Mouse (Mus musculus): ENCODE data around the gene Hprt.

DNA sequence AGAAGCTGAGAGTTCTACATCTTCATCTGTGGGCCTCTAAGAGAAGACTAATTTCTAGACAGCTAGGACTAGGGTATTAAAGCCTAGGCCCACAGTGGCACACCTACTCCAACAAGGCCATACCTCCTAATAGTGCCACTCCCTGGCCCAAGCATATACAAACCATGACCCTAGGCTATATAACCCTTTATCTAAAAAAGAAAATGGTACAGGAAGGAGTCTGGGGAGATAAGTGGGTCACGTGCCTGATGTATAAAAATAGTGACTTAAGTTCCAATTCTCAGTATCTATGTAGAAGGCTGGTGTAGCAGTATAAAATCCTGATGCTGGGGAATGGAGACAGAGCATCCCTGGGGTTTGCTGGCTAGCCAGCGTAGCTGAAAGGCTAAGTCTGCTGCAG, 22.8 kb upstream of the Hprt start:
- TF ChIP-seq GATA1 (IDR thresholded peaks at IDR 0.05; ENCODE audit: borderline replicate concordance, low read length) (no peak), FLI1 (IDR thresholded peaks at IDR 0.05; ENCODE audit: low read length) (no peak)

Measured in megakaryocyte, embryonic 14.5 days (primary cell).